Comparison of ENCODE assay signal across 20 mouse cellular contexts in genomic region chr6:90751624-90752023, GRCm38 (mm10).
DNase-seq lines count a peak whose midpoint lies in the region; ATAC-seq lines count a peak whose summit lies in the region.
"Had no signal": no experiment of that assay in that cellular context is flagged by ENCODE, and none has a peak within 500 bp of the region (broad histone marks: within the 10 kb centered on the region; RNA-seq: fewer than 3 reads in every experiment).

No protein-coding gene starts in this region.

- no peaks in the 10 kb centered on the region for H3K36me3 ChIP-seq in heart, embryonic 16.5 days (ENCODE audit: control insufficient read depth, insufficient read depth)
- no peaks in the 10 kb centered on the region for H3K36me3 ChIP-seq in heart, embryonic 11.5 days (ENCODE audit: control insufficient read depth, insufficient read depth, low read length)
- H3K36me3 ChIP-seq: G1E; heart, embryonic 15.5 days had no signal

- no peaks in the 10 kb centered on the region for H3K9me3 ChIP-seq in heart, embryonic 16.5 days (replicated peaks; ENCODE audit: control insufficient read depth, low read length)
- H3K9me3 ChIP-seq in heart, embryonic 11.5 days (replicated peaks; ENCODE audit: control insufficient read depth, low read length) = no peaks in the 10 kb centered on the region
- H3K9me3 ChIP-seq: G1E; heart, embryonic 15.5 days; neural tube, embryonic 13.5 days had no signal

- H3K27ac ChIP-seq in heart, embryonic 16.5 days (ENCODE audit: low read length) = peak overlapping the region; percentile 7; the same call in 1 of the 2 replicates
- no peak overlapping the region for H3K27ac ChIP-seq in heart, embryonic 11.5 days (ENCODE audit: low read depth, low read length)
- H3K27ac ChIP-seq: heart, embryonic 15.5 days; hindbrain, embryonic 14.5 days; kidney, postnatal 0 days; neural tube, embryonic 13.5 days; stomach, postnatal 0 days had no signal

- H3K4me1 ChIP-seq in heart, embryonic 16.5 days (ENCODE audit: control insufficient read depth, insufficient read depth, low read length) = peaks cover 33% of the 10 kb centered on the region
- peaks cover 41% of the 10 kb centered on the region for H3K4me1 ChIP-seq in heart, embryonic 11.5 days (ENCODE audit: control insufficient read depth, insufficient read depth, low read length)

- H3K4me2 ChIP-seq in heart, embryonic 16.5 days (ENCODE audit: low read depth, low read length) = no peak overlapping the region
- no peak overlapping the region for H3K4me2 ChIP-seq in heart, embryonic 11.5 days
- H3K4me2 ChIP-seq: heart, embryonic 15.5 days; hindbrain, embryonic 14.5 days; neural tube, embryonic 13.5 days had no signal

- ATAC-seq in heart, embryonic 16.5 days (replicated peaks; ENCODE audit: extremely low read depth, insufficient read depth, low FRiP score) = no peak
- ATAC-seq in heart, embryonic 11.5 days (replicated peaks; ENCODE audit: insufficient number of reproducible peaks, low FRiP score, low TSS enrichment) = no peak
- ATAC-seq in granulocyte monocyte progenitor cell, adult 5-6 weeks (replicated peaks; ENCODE audit: poor library complexity, severe bottlenecking) = peak; percentile 70
- ATAC-seq in megakaryocyte, adult 5-6 weeks (ENCODE audit: poor library complexity, severe bottlenecking) = peak; percentile 73
- ATAC-seq: forebrain, embryonic 16.5 days; intestine, postnatal 0 days had no signal

- 51% methylated on average over 3 of the region's 3 CpGs for WGBS in heart, embryonic 16.5 days
- 68% methylated on average over 3 of the region's 3 CpGs for WGBS in heart, embryonic 11.5 days (ENCODE audit: insufficient replicate concordance)

- no peak overlapping the region for H3K9ac ChIP-seq in heart, embryonic 16.5 days (ENCODE audit: low read length)
- no peak overlapping the region for H3K9ac ChIP-seq in heart, embryonic 11.5 days (ENCODE audit: low read depth, low read length)
- H3K9ac ChIP-seq: heart, embryonic 15.5 days; hindbrain, embryonic 14.5 days; neural tube, embryonic 13.5 days had no signal

- no peak overlapping the region for H3K4me3 ChIP-seq in heart, embryonic 16.5 days (ENCODE audit: low read length)
- no peak overlapping the region for H3K4me3 ChIP-seq in heart, embryonic 11.5 days (ENCODE audit: low read depth, low read length)
- H3K4me3 ChIP-seq: heart, embryonic 15.5 days; neural tube, embryonic 13.5 days had no signal

- DNase-seq in A20 (ENCODE audit: low read depth, low spot score) = peak; percentile 90
- DNase-seq in frontal cortex, postnatal 10 days (ENCODE audit: low spot score in 2 of 2) = no peak
- no peak for DNase-seq in gastrocnemius, postnatal 10 days
- DNase-seq in gastrocnemius, postnatal 25 days = no peak
- DNase-seq: adrenal gland, adult 8-10 months; cerebellum, adult 9-11 months; layer of hippocampus, adult 9-11 months; lung, adult 2 months had no signal

- no peaks in the 10 kb centered on the region for H3K27me3 ChIP-seq in heart, embryonic 16.5 days (ENCODE audit: control insufficient read depth, insufficient read depth, low read length)
- no peaks in the 10 kb centered on the region for H3K27me3 ChIP-seq in heart, embryonic 11.5 days (ENCODE audit: control insufficient read depth, insufficient read depth, low read length)
- H3K27me3 ChIP-seq: heart, embryonic 15.5 days; neural tube, embryonic 13.5 days had no signal

Comparison
In these comparisons a context has a peak if more than half of its experiments do, and no peak if none do; other contexts are left out.
1. ATAC-seq: peak in granulocyte monocyte progenitor cell, adult 5-6 weeks (single experiment) and megakaryocyte, adult 5-6 weeks (single experiment); none in heart, embryonic 16.5 days (single experiment) and heart, embryonic 11.5 days (single experiment).